Mouse (Mus musculus) forebrain, postnatal 0 days (tissue): ENCODE results near the gene Emb. TPM values are rescaled to one million over a fixed set of nuclear protein-coding genes. Genes with fewer than 3 reads are reported as not detected.
"Not testable (repeated sequence)": the region's sequence is repeated elsewhere in the genome, so short reads cannot be mapped to it uniquely, and the experiment has no call there.

Experiments
- ATAC-seq: fragments of 200-750 bp; cut with Nextera tagmentation; 2 replicates; pipeline ENCODE4 v1.8.0; 2017; ENCODE audit warnings: mild to moderate bottlenecking, moderate library complexity
- DNase-seq: peaks from one replicate; pipeline ENCODE4 v3.0.0-alpha.2; 2015
- H3K27ac ChIP-seq: fragments of 300-500 bp; sonication (generic); 2 replicates; pipeline ENCODE4 v1.5.1; 2014; ENCODE audit warnings: low read depth, mild to moderate bottlenecking, antibody characterized with exemption, low read length, moderate library complexity, mixed read lengths
- H3K27me3 ChIP-seq: fragments of 300-500 bp; sonication (generic); 2 replicates; pipeline ENCODE4 v1.6.1; 2014; ENCODE audit warnings: mild to moderate bottlenecking, low read length, mixed read lengths; ENCODE audit not compliant: insufficient read depth
- H3K36me3 ChIP-seq: fragments of 300-500 bp; sonication (generic); 2 replicates; pipeline ENCODE4 v1.6.1; 2014; ENCODE audit warnings: mild to moderate bottlenecking, moderate library complexity; ENCODE audit not compliant: insufficient read depth
- H3K4me1 ChIP-seq: fragments of 300-500 bp; sonication (generic); 2 replicates; pipeline ENCODE4 v1.6.1; 2014; ENCODE audit warnings: antibody characterized with exemption; ENCODE audit not compliant: insufficient read depth
- H3K4me2 ChIP-seq: fragments of 300-500 bp; sonication (generic); 2 replicates; pipeline ENCODE4 v1.6.1; 2014; ENCODE audit warnings: low read depth, mild to moderate bottlenecking, moderate library complexity
- H3K4me3 ChIP-seq: fragments of 300-500 bp; sonication (generic); 2 replicates; pipeline ENCODE4 v1.5.1; 2014; ENCODE audit warnings: low read depth, low read length, mixed read lengths
- H3K9ac ChIP-seq: fragments of 300-500 bp; sonication (generic); 2 replicates; pipeline ENCODE4 v1.6.1; 2014; ENCODE audit warnings: mild to moderate bottlenecking
- H3K9me3 ChIP-seq: fragments of 300-500 bp; sonication (generic); 2 replicates; pipeline ENCODE4 v1.6.1; 2016; ENCODE audit warnings: low read length
- CTCF ChIP-seq: sonication (generic); IDR thresholded peaks from 2 replicates; pipeline ENCODE4 v1.5.1; 2016; ENCODE audit warnings: antibody characterized with exemption, control low read depth, low read depth
- WGBS: fragments of 180-500 bp; shearing (Covaris S2); extraction: QIAGEN DNeasy Blood & Tissue Kit; methylation state at CpG from one replicate; pipeline ENCODE4 v1.1.7; 2014; 5-methylcytosine and 5-hydroxymethylcytosine counted together
- polyA plus RNA-seq: library from polyadenylated mRNA; unstranded; fragments of >200 nt; fragmentation: Nextera tagmentation; extraction: Ambion mirVana; gene quantifications from 2 replicates; pipeline ENCODE4 v1.2.1, GENCODE M21; 2015
- total RNA-seq: library from RNA; depleted of rRNA; stranded (reverse); fragments of >200 nt; gene quantifications from 2 replicates; pipeline ENCODE4 v1.2.3, GENCODE M21; 2014; rRNA removed

The Emb gene
- total RNA-seq, result 9.8 and 12.3 TPM in 2 replicates
- polyA plus RNA-seq, result 8.5 and 11.6 TPM in 2 replicates

- no peak for DNase-seq
- Histone ChIP-seq H3K27me3 (no peaks in the 10 kb centered on the region), H3K9ac (no peak within 1 kb of the TSS), H3K4me2 (no peak within 1 kb of the TSS), H3K4me1 (no peaks in the 10 kb centered on the region), H3K36me3 (no peaks in the 10 kb centered on the region), H3K4me3 (no peak within 1 kb of the TSS), H3K27ac (no peak within 1 kb of the TSS), H3K9me3 (no peaks in the 10 kb centered on the region)
- ATAC-seq, result no peak
- TF ChIP-seq CTCF, result no peak
- WGBS, result 89% methylated on average over 6 of the region's 6 CpGs
Observed at GRCm38 (mm10) chr13:117208236-117208635, at the start of gene Emb. TSS of gene Emb (plus strand) at chr13:117208536.

DNA sequence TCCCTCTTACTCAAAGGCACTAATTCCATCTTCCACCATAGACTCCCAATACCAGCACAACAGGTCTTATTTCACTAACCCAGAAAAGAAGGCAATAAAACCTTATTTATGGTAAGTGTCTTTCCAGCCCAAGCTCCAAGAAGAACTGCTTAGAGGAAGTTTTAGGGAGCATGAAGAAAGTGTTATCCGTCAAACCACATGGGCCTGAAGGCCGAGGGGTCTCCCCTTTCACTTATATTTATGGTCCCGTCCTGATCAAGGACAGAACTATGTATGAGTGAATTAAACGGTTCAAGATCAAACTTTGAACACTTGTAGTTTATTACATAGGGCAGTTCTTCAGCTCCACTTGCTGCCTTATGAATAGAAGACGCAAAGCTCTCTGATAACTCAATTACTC lies 44.4 kb upstream of the Emb start:
- H3K4me2 ChIP-seq, result no peak overlapping the region
- no peaks in the 10 kb centered on the region for H3K27me3 ChIP-seq
- H3K4me1 ChIP-seq, result no peaks in the 10 kb centered on the region
- no peak overlapping the region for H3K4me3 ChIP-seq
- no peaks in the 10 kb centered on the region for H3K36me3 ChIP-seq
- no peak for TF ChIP-seq CTCF
- no peak for ATAC-seq
- WGBS, result 90% methylated on average over 5 of the region's 5 CpGs
- no peak overlapping the region for H3K9ac ChIP-seq
- no peak for DNase-seq
- H3K27ac ChIP-seq, result no peak overlapping the region
- H3K9me3 ChIP-seq, result no peaks in the 10 kb centered on the region

DNA sequence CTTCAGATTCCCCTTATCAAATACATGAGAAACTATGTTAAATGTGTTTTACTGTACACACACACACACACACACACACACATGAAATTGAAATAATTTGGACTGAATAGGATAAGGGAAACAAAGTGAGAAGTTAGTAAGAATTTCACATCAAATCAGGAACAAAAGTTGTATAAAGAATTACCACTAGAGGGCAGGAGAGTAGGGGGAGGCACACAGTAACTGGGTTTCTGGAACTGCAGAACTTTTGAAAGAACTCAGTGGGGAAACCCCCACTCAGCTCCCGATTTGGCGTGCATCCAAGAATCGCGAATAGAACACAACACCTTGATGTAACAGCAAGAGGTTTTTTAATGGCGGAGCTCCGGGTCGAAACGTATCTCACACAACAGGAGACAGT lies 43.3 kb upstream of the Emb start:
- H3K36me3 ChIP-seq, result no peaks in the 10 kb centered on the region
- no peak for ATAC-seq
- H3K4me2 ChIP-seq, result no peak overlapping the region
- H3K9ac ChIP-seq, result no peak overlapping the region
- no peaks in the 10 kb centered on the region for H3K27me3 ChIP-seq
- DNase-seq, result no peak
- H3K4me1 ChIP-seq, result no peaks in the 10 kb centered on the region
- no peaks in the 10 kb centered on the region for H3K9me3 ChIP-seq
- H3K27ac ChIP-seq, result no peak overlapping the region
- 96% methylated on average over 8 of the region's 8 CpGs for WGBS
- H3K4me3 ChIP-seq, result no peak overlapping the region
- no peak for TF ChIP-seq CTCF

- not testable (repeated sequence) for ATAC-seq, H3K4me3 ChIP-seq, DNase-seq, H3K4me2 ChIP-seq, H3K9me3 ChIP-seq, H3K36me3 ChIP-seq, H3K9ac ChIP-seq, H3K27ac ChIP-seq, H3K4me1 ChIP-seq, H3K27me3 ChIP-seq
- 28% methylated on average over 3 of the region's 3 CpGs for WGBS
Observed at GRCm38 (mm10) chr13:117180912-117181311, 27.4 kb upstream of the Emb start.

DNA sequence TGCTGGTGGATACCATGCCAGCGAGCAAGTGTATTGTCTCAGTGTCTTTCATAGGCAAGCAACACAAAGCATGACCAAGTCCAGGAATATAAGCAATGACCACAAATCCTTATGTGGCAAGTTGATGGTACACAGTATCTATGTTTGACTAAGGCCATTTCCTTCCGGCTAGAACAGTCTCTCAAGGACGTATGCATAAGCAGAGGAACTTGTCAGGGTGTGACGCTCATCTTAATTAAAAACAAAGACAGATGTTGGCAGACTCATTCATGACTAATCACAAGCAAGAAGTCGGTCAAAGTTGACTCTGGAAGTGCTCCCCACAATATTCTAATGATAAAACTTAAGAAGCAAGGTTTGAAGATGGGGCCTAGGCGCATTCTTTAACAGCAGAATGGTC lies 25.0 kb upstream of the Emb start:
- Histone ChIP-seq H3K27ac (no peak overlapping the region), H3K9ac (no peak overlapping the region), H3K4me1 (no peaks in the 10 kb centered on the region), H3K4me3 (no peak overlapping the region), H3K36me3 (no peaks in the 10 kb centered on the region), H3K9me3 (no peaks in the 10 kb centered on the region), H3K4me2 (no peak overlapping the region), H3K27me3 (no peaks in the 10 kb centered on the region)
- no peak for TF ChIP-seq CTCF
- WGBS, result 86% methylated on average over 6 of the region's 6 CpGs
- ATAC-seq (no peak), DNase-seq (no peak)

DNA sequence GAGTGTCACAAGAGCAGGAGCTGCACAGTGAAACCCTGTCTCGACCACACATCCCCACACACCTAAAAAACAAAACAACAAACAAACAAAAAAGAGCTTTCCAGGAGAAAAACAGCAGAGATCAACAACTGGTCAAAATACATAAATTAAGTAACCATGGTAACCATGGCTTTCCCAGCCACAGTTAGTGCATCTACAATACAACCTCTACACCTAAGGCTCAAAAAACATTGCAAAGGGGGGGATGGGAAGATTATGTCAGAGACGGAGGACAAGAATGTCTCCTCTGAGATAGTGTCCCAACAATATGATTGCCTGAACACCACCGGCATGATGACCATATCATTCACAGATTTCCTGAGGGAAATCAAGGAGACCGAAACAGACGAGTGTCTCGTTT lies 23.0 kb upstream of the Emb start:
- TF ChIP-seq CTCF, result no peak
- DNase-seq (no peak), ATAC-seq (no peak)

DNA sequence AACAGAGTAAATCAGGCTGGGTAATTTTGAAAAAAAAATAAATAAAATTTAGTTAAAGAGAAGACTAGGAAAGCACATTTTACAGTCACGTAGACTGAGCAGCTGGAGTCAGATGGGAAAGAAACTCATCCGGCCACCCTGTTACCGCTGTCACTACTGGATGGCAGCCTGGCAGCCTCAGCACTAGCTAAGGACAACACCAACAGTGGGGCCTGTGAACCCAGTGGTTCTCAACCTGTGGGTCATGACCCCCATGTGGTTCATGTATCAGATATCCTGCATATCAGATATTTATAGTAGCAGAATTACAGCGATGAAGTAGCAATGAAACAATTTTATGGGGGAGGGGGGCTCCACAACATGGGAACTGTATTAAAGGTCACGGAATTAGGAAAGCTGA lies 16.2 kb upstream of the Emb start:
- no peak for TF ChIP-seq CTCF
- H3K27ac ChIP-seq, result no peak overlapping the region
- H3K27me3 ChIP-seq, result no peaks in the 10 kb centered on the region
- DNase-seq (no peak), ATAC-seq (no peak)
- no peaks in the 10 kb centered on the region for H3K36me3 ChIP-seq
- no peak overlapping the region for H3K4me2 ChIP-seq
- H3K9ac ChIP-seq, result no peak overlapping the region
- H3K9me3 ChIP-seq, result no peaks in the 10 kb centered on the region
- 84% methylated on average over 5 of the region's 5 CpGs for WGBS
- H3K4me1 ChIP-seq, result no peaks in the 10 kb centered on the region
- H3K4me3 ChIP-seq, result no peak overlapping the region

More for the DNA sequence above, 23.0 kb upstream of the Emb start:
- Histone ChIP-seq H3K4me2 (no peak overlapping the region), H3K9ac (no peak overlapping the region), H3K9me3 (no peaks in the 10 kb centered on the region), H3K27ac (no peak overlapping the region), H3K4me3 (no peak overlapping the region), H3K27me3 (no peaks in the 10 kb centered on the region), H3K36me3 (no peaks in the 10 kb centered on the region), H3K4me1 (no peaks in the 10 kb centered on the region)
- 76% methylated on average over 6 of the region's 6 CpGs for WGBS

DNA sequence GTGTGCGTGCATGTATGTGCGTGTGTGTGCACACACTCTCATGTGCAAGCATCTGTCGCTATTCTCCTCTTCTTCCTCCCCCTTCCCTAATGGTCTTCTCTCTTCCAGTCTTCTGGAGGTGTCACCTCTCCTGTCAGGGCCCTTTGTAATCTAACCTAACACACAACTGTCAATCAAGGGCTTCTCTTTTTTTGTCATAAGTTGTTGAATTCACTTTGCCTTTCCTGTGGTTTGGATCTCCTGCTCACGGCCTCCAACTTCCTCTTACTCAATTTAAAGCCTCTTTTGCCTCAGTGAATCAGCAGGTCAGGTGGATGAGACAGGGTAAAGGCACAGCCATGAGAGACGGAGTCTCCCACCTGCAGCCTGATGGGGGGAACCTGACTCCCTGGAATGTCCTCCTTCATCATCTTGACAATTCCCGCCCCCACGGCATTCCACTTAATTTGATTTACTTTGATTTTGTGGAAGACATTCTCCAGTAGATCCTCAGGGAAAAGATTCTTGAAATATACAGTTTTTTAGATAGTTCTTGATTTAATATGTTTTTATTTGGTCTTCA lies 14.8 kb upstream of the Emb start:
- 84% methylated on average over 7 of the region's 7 CpGs for WGBS
- TF ChIP-seq CTCF, result no peak
- ATAC-seq (no peak), DNase-seq (no peak)
- no peaks in the 10 kb centered on the region for H3K9me3 ChIP-seq
- H3K4me3 ChIP-seq, result no peak overlapping the region
- no peaks in the 10 kb centered on the region for H3K27me3 ChIP-seq
- H3K27ac ChIP-seq, result no peak overlapping the region
- no peaks in the 10 kb centered on the region for H3K4me1 ChIP-seq
- H3K4me2 ChIP-seq, result no peak overlapping the region
- no peak overlapping the region for H3K9ac ChIP-seq
- H3K36me3 ChIP-seq, result no peaks in the 10 kb centered on the region
